Mouse (Mus musculus): ENCODE measurements around the gene Syngap1.
A peak's percentile ranks its signal among the peaks of the same experiment; 100 is the strongest.

The Syngap1 gene

GRCm38 (mm10) chr17:26995006-26995405, 54.0 kb downstream of the Syngap1 start:
- no peak for DNase-seq (ENCODE audit: low read depth)

- DNase-seq (ENCODE audit: low read depth), result no peak
These were observed 54.5 kb downstream of the Syngap1 start for GRCm38 (mm10) chr17:26995562-26995961.

- no peak for DNase-seq (ENCODE audit: low read depth)
These were observed 56.6 kb downstream of the Syngap1 start for GRCm38 (mm10) chr17:26997661-26998060.

GRCm38 (mm10) chr17:26998283-26998682, 57.2 kb downstream of the Syngap1 start:
- peak; percentile 58 for DNase-seq (ENCODE audit: low read depth)

GRCm38 (mm10) chr17:26999996-27000395, 58.9 kb downstream of the Syngap1 start:
- DNase-seq (ENCODE audit: low read depth), result peak; percentile 73

GRCm38 (mm10) chr17:27001151-27001550, 60.1 kb downstream of the Syngap1 start:
- DNase-seq (ENCODE audit: low read depth), result peak; percentile 76

- peak; percentile 74 for DNase-seq (ENCODE audit: low read depth)
These were observed 60.8 kb downstream of the Syngap1 start for GRCm38 (mm10) chr17:27001889-27002288.

- DNase-seq (ENCODE audit: low read depth), result peak; percentile 73
These were observed 63.4 kb downstream of the Syngap1 start for GRCm38 (mm10) chr17:27004431-27004830.

GRCm38 (mm10) chr17:27004903-27005485, 63.9 kb downstream of the Syngap1 start:
- DNase-seq (ENCODE audit: low read depth), result no peak

GRCm38 (mm10) chr17:27005644-27006043, 64.6 kb downstream of the Syngap1 start:
- no peak for DNase-seq (ENCODE audit: low read depth)

GRCm38 (mm10) chr17:27008277-27008676, 67.2 kb downstream of the Syngap1 start:
- DNase-seq (ENCODE audit: low read depth), result no peak

GRCm38 (mm10) chr17:27011167-27011566, 70.1 kb downstream of the Syngap1 start:
- DNase-seq (ENCODE audit: low read depth), result no peak

- peak; percentile 85 for DNase-seq (ENCODE audit: low read depth)
These were observed 71.1 kb downstream of the Syngap1 start for GRCm38 (mm10) chr17:27011998-27012672.

- peak; percentile 48 for DNase-seq (ENCODE audit: low read depth)
These were observed 71.9 kb downstream of the Syngap1 start for GRCm38 (mm10) chr17:27012909-27013308.

GRCm38 (mm10) chr17:27017564-27018499, 76.8 kb downstream of the Syngap1 start:
- peak; percentile 97 for DNase-seq (ENCODE audit: low read depth)

- no peak for DNase-seq (ENCODE audit: low read depth)
These were observed 77.6 kb downstream of the Syngap1 start for GRCm38 (mm10) chr17:27018555-27019196.

GRCm38 (mm10) chr17:27021076-27021475, 80.0 kb downstream of the Syngap1 start:
- no peak for DNase-seq (ENCODE audit: low read depth)

GRCm38 (mm10) chr17:27021736-27022135, 80.7 kb downstream of the Syngap1 start:
- DNase-seq (ENCODE audit: low read depth), result no peak

All from naive thymus-derived CD4-positive, alpha-beta T cell, adult 2 months (primary cell).